Mouse (Mus musculus): ENCODE results near the gene Dnah8. TPM values are rescaled to one million over a fixed set of nuclear protein-coding genes. Genes with fewer than 3 reads are reported as not detected.

Dnah8 gene
- total and polyA plus RNA-seq, 3 experiments: 15.4 to 143 (median 19.5) TPM

- no peak for TF ChIP-seq UBTF (IDR thresholded peaks at IDR 0.05; ENCODE audit: borderline replicate concordance, insufficient read depth, low read depth, low read length)
- TF ChIP-seq RCOR1 (IDR thresholded peaks at IDR 0.05; ENCODE audit: low read depth, low read length): no peak
- no peak for TF ChIP-seq SIN3A (IDR thresholded peaks at IDR 0.05; ENCODE audit: low read length)
- TF ChIP-seq JUND (IDR thresholded peaks at IDR 0.05; ENCODE audit: low read depth, low read length): no peak
- peak in 2 of 3 experiments; percentile 25 to 50; a peak in 3 of 6 replicates for TF ChIP-seq CTCF (IDR thresholded peaks at IDR 0.05 in 2 of 3, conservative IDR thresholded peaks at IDR 0.05 in 1 of 3; ENCODE audit: control insufficient read depth in 1 of 3, insufficient read depth in 1 of 3, low read depth in 2 of 3, low read length in 3 of 3, poor library complexity in 1 of 3, severe bottlenecking in 1 of 3)
- TF ChIP-seq ZC3H11A (IDR thresholded peaks at IDR 0.05; ENCODE audit: low read depth, low read length): peak; percentile 32; the same call in 1 of the 2 replicates
- peak; percentile 29 for TF ChIP-seq RAD21 (IDR thresholded peaks at IDR 0.05; ENCODE audit: low read depth, low read length)
These were observed 41.8 kb upstream of the Dnah8 start (continued) for GRCm38 (mm10) chr17:30582313-30582712.

DNA sequence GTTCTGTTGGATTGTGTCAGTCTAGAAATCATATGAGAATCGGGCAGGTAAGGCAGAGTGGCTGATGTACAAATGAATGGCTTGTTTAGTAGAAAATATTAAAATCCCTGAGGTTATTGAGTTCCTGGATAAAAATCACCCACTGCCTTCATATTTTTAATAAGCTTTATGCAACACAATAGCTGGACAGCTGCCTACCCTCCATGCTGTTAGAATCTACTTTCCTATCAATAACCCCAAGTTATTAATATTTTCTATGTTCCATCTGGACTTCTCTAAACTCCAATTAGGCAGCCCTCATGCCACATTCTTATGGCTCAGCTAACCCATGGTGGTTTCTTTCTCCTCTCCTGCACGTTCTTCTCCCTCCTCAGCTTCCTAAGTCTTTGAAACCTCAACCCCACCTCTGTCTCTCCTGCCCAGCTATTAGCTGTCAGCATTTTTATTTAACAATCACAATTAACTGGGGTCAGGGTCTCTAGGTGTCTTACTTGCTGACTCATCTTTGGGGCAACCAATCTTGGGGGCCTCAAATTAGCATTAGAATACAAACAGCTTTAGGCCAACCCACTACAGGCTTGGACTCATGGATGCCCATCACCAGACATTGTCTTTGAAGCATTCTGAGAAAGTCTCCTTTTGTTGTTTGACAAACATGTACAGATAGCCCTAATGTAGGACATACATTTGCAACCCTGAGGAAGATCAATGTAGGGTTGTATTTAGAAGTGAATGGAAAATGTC is 40.7 kb upstream of the Dnah8 start:
- Histone ChIP-seq H3K27me3 (ENCODE audit: control insufficient read depth in 1 of 2, insufficient read depth in 2 of 2, low read length in 2 of 2) (no peaks in the 10 kb centered on the region), H3K9me3 (replicated peaks; ENCODE audit: insufficient read depth, low read length) (no peaks in the 10 kb centered on the region), H3K9ac (ENCODE audit: control insufficient read depth, low read depth, low read length, poor library complexity, severe bottlenecking) (no peak overlapping the region), H3K4me3 (ENCODE audit: control insufficient read depth in 1 of 2, insufficient read depth in 1 of 2, low read depth in 2 of 2, low read length in 2 of 2) (no peak overlapping the region), H3K36me3 (ENCODE audit: control insufficient read depth in 1 of 2, insufficient read depth in 2 of 2, low read length in 2 of 2) (no peaks in the 10 kb centered on the region), H3K79me2 (ENCODE audit: control insufficient read depth, insufficient read depth, low read length, poor library complexity) (no peaks in the 10 kb centered on the region), H3K4me1 (ENCODE audit: control insufficient read depth in 1 of 2, insufficient read depth in 2 of 2, low read length in 2 of 2) (no peaks in the 10 kb centered on the region), H3K27ac (ENCODE audit: control insufficient read depth, low read depth, low read length) (no peak overlapping the region)
- no peak for DNase-seq (ENCODE audit: low read depth, low spot score)
- TF ChIP-seq NRF1 (IDR thresholded peaks at IDR 0.05; ENCODE audit: insufficient read depth, low read depth, low read length, poor library complexity, severe bottlenecking) (no peak), MAFK (IDR thresholded peaks at IDR 0.05; ENCODE audit: borderline replicate concordance, low read depth, low read length) (no peak), ETS1 (IDR thresholded peaks at IDR 0.05; ENCODE audit: low read depth, low read length) (no peak), MYB (IDR thresholded peaks at IDR 0.05; ENCODE audit: low read depth, low read length) (no peak), MAX (IDR thresholded peaks at IDR 0.05; ENCODE audit: low read length) (no peak), BHLHE40 (IDR thresholded peaks at IDR 0.05; ENCODE audit: borderline replicate concordance, low read depth, low read length) (no peak), HCFC1 (IDR thresholded peaks at IDR 0.05; ENCODE audit: low read depth, low read length) (no peak), MXI1 (IDR thresholded peaks at IDR 0.05; ENCODE audit: low read depth, low read length) (no peak), ELF1 (IDR thresholded peaks at IDR 0.05; ENCODE audit: low read depth, low read length) (no peak), TCF12 (IDR thresholded peaks at IDR 0.05; ENCODE audit: low read depth, low read length) (no peak), CTCF (IDR thresholded peaks at IDR 0.05 in 2 of 3, conservative IDR thresholded peaks at IDR 0.05 in 1 of 3; ENCODE audit: control insufficient read depth in 1 of 3, insufficient read depth in 1 of 3, low read depth in 2 of 3, low read length in 3 of 3, poor library complexity in 1 of 3, severe bottlenecking in 1 of 3) (no peak), CHD1 (IDR thresholded peaks at IDR 0.05; ENCODE audit: low read depth, low read length) (no peak), MEF2A (IDR thresholded peaks at IDR 0.05; ENCODE audit: extremely low read depth, insufficient replicate concordance, low read depth, low read length, poor library complexity, severe bottlenecking) (no peak), ZKSCAN1 (IDR thresholded peaks at IDR 0.05; ENCODE audit: low read depth, low read length) (no peak), EP300 (IDR thresholded peaks at IDR 0.05; ENCODE audit: low read depth in 1 of 2, low read length in 2 of 2) (no peak), UBTF (IDR thresholded peaks at IDR 0.05; ENCODE audit: borderline replicate concordance, insufficient read depth, low read depth, low read length) (no peak)

All from MEL (cell line).